Mouse (Mus musculus) hindbrain, embryonic 11.5 days (tissue): ENCODE results near the gene Rock2. TPM values are rescaled to one million over a fixed set of nuclear protein-coding genes. Genes with fewer than 3 reads are reported as not detected.
A peak's percentile ranks its signal among the peaks of the same experiment; 100 is the strongest.

ENCODE experiments used
- ATAC-seq: fragments of 200-750 bp; cut with Nextera tagmentation; 2 replicates; pipeline ENCODE4 v1.8.0; 2017; ENCODE audit warnings: mild to moderate bottlenecking, moderate TSS enrichment, moderate library complexity; ENCODE audit not compliant: low FRiP score
- DNase-seq: peaks from one replicate; pipeline ENCODE4 v3.0.0-alpha.2; 2015; ENCODE audit warnings: low spot score
- H3K27ac ChIP-seq: fragments of 300-500 bp; sonication (generic); 2 replicates; pipeline ENCODE4 v1.5.1; 2014; ENCODE audit warnings: mild to moderate bottlenecking, low read depth, low read length
- H3K27me3 ChIP-seq: fragments of 300-500 bp; sonication (generic); 2 replicates; pipeline ENCODE4 v1.6.1; 2014; ENCODE audit warnings: mild to moderate bottlenecking, low read length, moderate library complexity, mixed read lengths; ENCODE audit not compliant: control insufficient read depth, insufficient read depth
- H3K36me3 ChIP-seq: fragments of 300-500 bp; sonication (generic); 2 replicates; pipeline ENCODE4 v1.6.1; 2014; ENCODE audit warnings: mild to moderate bottlenecking, low read length, moderate library complexity, mixed read lengths; ENCODE audit not compliant: control insufficient read depth, insufficient read depth
- H3K4me1 ChIP-seq: fragments of 300-500 bp; sonication (generic); replicated peaks from 2 replicates; pipeline ENCODE4 v1.6.1; 2014; ENCODE audit warnings: low read length, mixed read lengths; ENCODE audit not compliant: control insufficient read depth, insufficient read depth
- H3K4me2 ChIP-seq: fragments of 300-500 bp; sonication (generic); replicated peaks from 2 replicates; pipeline ENCODE4 v1.6.1; 2014; ENCODE audit warnings: mild to moderate bottlenecking, low read depth, low read length
- H3K4me3 ChIP-seq: fragments of 300-500 bp; sonication (generic); 2 replicates; pipeline ENCODE4 v1.5.1; 2014; ENCODE audit warnings: low read depth, low read length
- H3K9ac ChIP-seq: fragments of 300-500 bp; sonication (generic); 2 replicates; pipeline ENCODE4 v1.6.1; 2014; ENCODE audit warnings: low read depth, low read length
- H3K9me3 ChIP-seq: fragments of 300-500 bp; sonication (generic); 2 replicates; pipeline ENCODE4 v1.6.1; 2016; ENCODE audit warnings: low read length; ENCODE audit not compliant: control insufficient read depth
- WGBS: fragments of 180-500 bp; shearing (Covaris S2); extraction: QIAGEN DNeasy Blood & Tissue Kit; methylation state at CpG from one replicate; pipeline ENCODE4 v1.1.7; 2014; 5-methylcytosine and 5-hydroxymethylcytosine counted together
- polyA plus RNA-seq: library from polyadenylated mRNA; unstranded; fragments of >200 nt; fragmentation: Nextera tagmentation; extraction: Ambion mirVana; gene quantifications from 2 replicates; pipeline ENCODE4 v1.2.1, GENCODE M21; 2014

Gene Rock2
- polyA plus RNA-seq, 1 experiment from 2014 or later: 17.9 TPM

GRCm38 (mm10) chr12:16856306-16856679 is 38.4 kb upstream of the Rock2 start:
- ATAC-seq (peak; percentile 67), DNase-seq (no peak)
- H3K9me3 ChIP-seq: no peaks in the 10 kb centered on the region; the same call in 1 of the 2 replicates
- no peaks in the 10 kb centered on the region for H3K4me1 ChIP-seq
- H3K27me3 ChIP-seq: no peaks in the 10 kb centered on the region
- 51% methylated on average over 2 of the region's 2 CpGs for WGBS
- no peak overlapping the region for H3K9ac ChIP-seq
- no peaks in the 10 kb centered on the region for H3K36me3 ChIP-seq
- no peak overlapping the region for H3K4me3 ChIP-seq
- H3K27ac ChIP-seq: no peak overlapping the region
- no peak overlapping the region for H3K4me2 ChIP-seq

DNA sequence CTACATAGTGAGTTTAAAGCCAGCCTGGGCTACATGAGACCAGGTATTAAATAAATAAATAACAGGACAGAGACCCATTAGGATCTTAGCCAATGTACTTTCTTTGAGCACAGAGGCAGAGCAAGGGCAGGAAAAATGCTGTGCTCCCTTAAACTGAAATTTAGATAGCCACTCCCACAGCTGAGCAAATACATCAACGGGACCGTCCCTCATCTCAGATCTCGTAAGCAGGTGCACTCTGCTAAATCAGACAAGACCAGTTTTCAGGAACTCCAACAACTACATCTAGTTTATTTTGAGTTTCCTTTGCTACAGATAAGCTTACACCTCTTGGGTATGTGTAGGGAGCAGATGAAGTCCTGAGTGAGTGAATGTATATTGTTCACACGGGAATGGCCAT is 36.6 kb upstream of the Rock2 start:
- Histone ChIP-seq H3K4me1 (no peaks in the 10 kb centered on the region), H3K4me3 (no peak overlapping the region), H3K27ac (no peak overlapping the region), H3K27me3 (no peaks in the 10 kb centered on the region), H3K9me3 (no peaks in the 10 kb centered on the region; the same call in 1 of the 2 replicates), H3K9ac (no peak overlapping the region), H3K36me3 (no peaks in the 10 kb centered on the region), H3K4me2 (no peak overlapping the region)
- no peak for ATAC-seq
- WGBS: 80% methylated on average over 4 of the region's 4 CpGs
- no peak for DNase-seq

GRCm38 (mm10) chr12:16859781-16860180 is 34.9 kb upstream of the Rock2 start:
- no peaks in the 10 kb centered on the region; the same call in 1 of the 2 replicates for H3K9me3 ChIP-seq
- no peaks in the 10 kb centered on the region for H3K4me1 ChIP-seq
- no peak overlapping the region for H3K9ac ChIP-seq
- no peaks in the 10 kb centered on the region for H3K27me3 ChIP-seq
- no peaks in the 10 kb centered on the region for H3K36me3 ChIP-seq
- ATAC-seq (no peak), DNase-seq (no peak)
- H3K27ac ChIP-seq: no peak overlapping the region
- no peak overlapping the region for H3K4me3 ChIP-seq
- H3K4me2 ChIP-seq: no peak overlapping the region
- WGBS: 95% methylated on average over 2 of the region's 2 CpGs

DNA sequence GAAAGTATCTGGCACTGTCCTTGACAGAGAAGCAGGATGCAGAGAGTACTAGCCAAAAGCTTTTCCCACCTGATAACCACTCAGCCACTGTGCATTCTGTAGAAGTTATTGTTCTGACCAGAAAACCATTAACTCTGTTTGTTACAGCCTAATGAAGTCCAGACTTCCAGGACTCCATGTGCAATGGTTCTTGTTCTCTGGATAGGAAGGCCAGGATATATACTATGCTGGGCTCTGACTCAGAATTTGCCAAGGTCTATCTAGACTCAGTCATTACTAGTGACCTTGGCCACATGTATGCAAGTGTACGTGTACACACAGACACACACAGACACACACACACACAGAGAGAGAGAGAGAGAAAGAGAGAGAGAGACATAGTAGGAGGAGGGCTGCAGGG is 34.2 kb upstream of the Rock2 start:
- DNase-seq: no peak
- WGBS: 91% methylated on average over 1 of the region's 1 CpGs

GRCm38 (mm10) chr12:16860961-16861360 is 33.7 kb upstream of the Rock2 start:
- no peak for ATAC-seq
- H3K4me2 ChIP-seq: no peak overlapping the region
- no peak overlapping the region for H3K4me3 ChIP-seq
- DNase-seq: no peak
- H3K27me3 ChIP-seq: no peaks in the 10 kb centered on the region
- 71% methylated on average over 3 of the region's 3 CpGs for WGBS
- no peaks in the 10 kb centered on the region for H3K36me3 ChIP-seq
- no peak overlapping the region for H3K27ac ChIP-seq
- H3K9me3 ChIP-seq: no peaks in the 10 kb centered on the region; the same call in 1 of the 2 replicates
- no peaks in the 10 kb centered on the region for H3K4me1 ChIP-seq
- no peak overlapping the region for H3K9ac ChIP-seq

More for the DNA sequence above, 34.2 kb upstream of the Rock2 start:
- Histone ChIP-seq H3K9ac (no peak overlapping the region), H3K27ac (no peak overlapping the region), H3K9me3 (no peaks in the 10 kb centered on the region; the same call in 1 of the 2 replicates), H3K27me3 (no peaks in the 10 kb centered on the region), H3K4me3 (no peak overlapping the region), H3K36me3 (no peaks in the 10 kb centered on the region), H3K4me1 (no peaks in the 10 kb centered on the region), H3K4me2 (no peak overlapping the region)
- no peak for ATAC-seq

DNA sequence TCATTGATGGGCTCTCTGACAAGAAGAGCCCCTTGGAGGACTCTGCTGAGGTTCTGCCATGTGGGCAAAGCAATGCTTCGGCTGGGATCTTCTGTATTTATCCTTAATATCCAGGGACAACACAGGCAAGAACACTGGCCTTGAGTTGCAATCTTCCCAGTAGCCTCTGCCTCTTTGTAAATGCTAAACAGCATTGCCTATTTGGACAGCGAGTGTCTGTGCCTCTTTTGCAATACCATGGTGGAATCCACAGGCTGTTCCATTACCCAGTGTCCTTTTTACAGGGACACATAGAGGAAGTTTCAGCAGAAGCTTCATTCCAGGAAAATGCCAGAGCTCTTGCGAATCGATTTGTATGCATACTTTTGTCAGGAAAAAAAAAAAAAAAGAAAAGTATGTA is 30.2 kb upstream of the Rock2 start:
- WGBS: 86% methylated on average over 4 of the region's 4 CpGs
- ATAC-seq: no peak
- no peak for DNase-seq
- Histone ChIP-seq H3K27me3 (no peaks in the 10 kb centered on the region), H3K9ac (no peak overlapping the region), H3K4me3 (no peak overlapping the region), H3K36me3 (no peaks in the 10 kb centered on the region), H3K9me3 (no peaks in the 10 kb centered on the region), H3K4me2 (no peak overlapping the region), H3K4me1 (no peaks in the 10 kb centered on the region), H3K27ac (no peak overlapping the region)

DNA sequence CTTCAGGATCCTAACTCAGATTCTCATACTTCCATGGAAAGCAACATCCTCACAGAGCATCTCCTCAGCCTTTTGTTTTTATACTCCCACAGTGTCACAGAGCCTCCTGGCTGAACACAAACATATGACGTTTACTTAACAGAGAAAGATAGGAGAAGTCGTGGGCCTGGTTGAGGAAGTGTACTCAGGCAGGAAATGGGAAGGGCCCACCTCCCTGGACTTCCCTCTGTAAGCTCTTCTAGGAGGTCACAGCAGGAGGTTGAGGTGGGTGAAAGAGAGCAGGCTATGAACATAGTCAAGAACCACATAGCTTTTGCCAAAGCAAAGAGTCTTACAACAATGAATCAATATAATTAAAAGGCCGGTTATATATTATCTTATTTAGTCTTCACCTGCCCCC is 28.8 kb upstream of the Rock2 start:
- no peak overlapping the region for H3K27ac ChIP-seq
- ATAC-seq (no peak), DNase-seq (no peak)
- no peak overlapping the region for H3K4me3 ChIP-seq
- H3K27me3 ChIP-seq: no peaks in the 10 kb centered on the region
- H3K9me3 ChIP-seq: no peaks in the 10 kb centered on the region
- H3K9ac ChIP-seq: no peak overlapping the region
- H3K4me1 ChIP-seq: no peaks in the 10 kb centered on the region
- H3K4me2 ChIP-seq: no peak overlapping the region
- 61% methylated on average over 3 of the region's 3 CpGs for WGBS
- no peaks in the 10 kb centered on the region for H3K36me3 ChIP-seq

DNA sequence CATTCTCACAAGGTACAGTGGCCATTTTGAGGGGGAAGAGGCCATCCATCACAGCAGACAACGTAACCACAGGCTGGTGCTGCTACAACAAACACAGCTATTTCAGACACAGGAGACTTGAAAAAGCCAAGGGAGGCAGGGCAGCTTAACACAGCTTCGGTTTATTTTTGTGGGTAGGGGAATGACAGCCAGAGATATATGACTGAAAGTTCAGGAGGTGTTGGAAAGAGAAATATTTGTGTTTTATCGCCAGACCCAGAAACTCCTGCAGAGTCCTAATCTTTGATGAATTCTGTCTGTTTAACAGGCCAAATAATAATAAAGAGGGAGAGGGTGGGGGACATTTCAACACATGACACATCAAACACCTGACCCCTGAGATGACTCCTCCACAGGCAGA is 28.2 kb upstream of the Rock2 start:
- no peak overlapping the region for H3K9ac ChIP-seq
- H3K9me3 ChIP-seq: no peaks in the 10 kb centered on the region
- no peak for DNase-seq
- WGBS: 50% methylated on average over 3 of the region's 3 CpGs
- no peaks in the 10 kb centered on the region for H3K27me3 ChIP-seq
- no peak overlapping the region for H3K27ac ChIP-seq
- no peaks in the 10 kb centered on the region for H3K4me1 ChIP-seq
- no peaks in the 10 kb centered on the region for H3K36me3 ChIP-seq
- no peak overlapping the region for H3K4me3 ChIP-seq
- ATAC-seq: no peak
- H3K4me2 ChIP-seq: no peak overlapping the region

DNA sequence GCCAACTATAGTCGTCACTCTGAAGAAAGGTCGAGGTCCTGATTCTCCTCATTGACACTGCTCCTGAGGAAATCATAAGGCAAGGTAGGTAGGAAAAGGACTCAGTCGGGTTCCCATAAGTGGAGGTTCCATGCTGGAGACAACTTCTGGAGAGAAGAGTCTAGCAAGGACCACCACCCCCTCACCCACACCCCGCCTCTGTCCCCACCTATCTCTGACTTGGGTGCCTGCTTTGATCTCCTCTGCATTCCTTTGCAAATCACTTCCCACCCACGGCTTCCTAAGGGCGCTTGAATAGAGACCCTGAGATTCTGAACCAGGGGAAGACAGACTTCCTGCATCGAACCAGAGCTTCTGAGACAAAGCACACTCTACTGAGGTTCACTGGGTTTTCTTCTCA is 27.4 kb upstream of the Rock2 start:
- Histone ChIP-seq H3K4me3 (no peak overlapping the region), H3K9me3 (no peaks in the 10 kb centered on the region), H3K9ac (no peak overlapping the region), H3K27me3 (no peaks in the 10 kb centered on the region), H3K27ac (no peak overlapping the region), H3K36me3 (no peaks in the 10 kb centered on the region), H3K4me1 (no peaks in the 10 kb centered on the region), H3K4me2 (no peak overlapping the region)
- DNase-seq (no peak), ATAC-seq (no peak)
- WGBS: 56% methylated on average over 7 of the region's 7 CpGs
